Mouse (Mus musculus): ENCODE results near the gene Sbk1. TPM values are rescaled to one million over a fixed set of nuclear protein-coding genes. Genes with fewer than 3 reads are reported as not detected.

Gene Sbk1
- polyA plus RNA-seq, 1 experiment = 24.7 TPM

DNA sequence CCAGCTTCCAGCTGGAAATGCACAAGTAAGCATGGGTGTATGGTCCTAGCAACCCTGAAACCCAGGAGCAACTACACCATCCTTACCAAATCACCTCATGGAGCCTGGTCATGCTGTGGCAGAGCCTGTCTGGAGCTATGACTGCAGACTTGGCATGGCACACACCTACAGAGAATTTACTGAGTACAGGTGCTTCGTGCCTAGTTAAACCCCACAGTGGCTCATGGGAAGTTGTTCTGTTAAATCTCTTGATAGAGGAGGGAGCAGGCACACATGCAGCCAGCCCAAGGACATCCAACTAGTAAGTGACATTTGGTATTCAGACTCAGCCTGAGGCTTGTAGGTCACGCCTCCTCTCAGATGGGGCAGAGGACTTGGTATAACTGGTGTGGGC is 15.7 kb downstream of the Sbk1 start:
- Histone ChIP-seq H3K36me3 (ENCODE audit: control insufficient read depth, insufficient read depth, low read length, poor library complexity, severe bottlenecking) (no peaks in the 10 kb centered on the region), H3K4me3 (ENCODE audit: low read depth, low read length) (no peak overlapping the region), H3K9ac (ENCODE audit: low read depth, poor library complexity, severe bottlenecking) (no peak overlapping the region), H3K9me3 (replicated peaks; ENCODE audit: control insufficient read depth, insufficient read depth, low read length, poor library complexity, severe bottlenecking) (no peaks in the 10 kb centered on the region), H3K27ac (ENCODE audit: insufficient read depth, low read length) (no peak overlapping the region), H3K4me1 (ENCODE audit: control insufficient read depth, insufficient read depth, low read length) (peaks cover 12% of the 10 kb centered on the region), H3K27me3 (ENCODE audit: control insufficient read depth, insufficient read depth, low read length, poor library complexity, severe bottlenecking) (no peaks in the 10 kb centered on the region)
- TF ChIP-seq CTCF (IDR thresholded peaks at IDR 0.05; ENCODE audit: low read depth, low read length) (no peak), POLR2A (IDR thresholded peaks at IDR 0.05; ENCODE audit: insufficient read depth, low read length) (no peak), EP300 (IDR thresholded peaks at IDR 0.05; ENCODE audit: insufficient read depth, low read depth, low read length) (no peak)

DNA sequence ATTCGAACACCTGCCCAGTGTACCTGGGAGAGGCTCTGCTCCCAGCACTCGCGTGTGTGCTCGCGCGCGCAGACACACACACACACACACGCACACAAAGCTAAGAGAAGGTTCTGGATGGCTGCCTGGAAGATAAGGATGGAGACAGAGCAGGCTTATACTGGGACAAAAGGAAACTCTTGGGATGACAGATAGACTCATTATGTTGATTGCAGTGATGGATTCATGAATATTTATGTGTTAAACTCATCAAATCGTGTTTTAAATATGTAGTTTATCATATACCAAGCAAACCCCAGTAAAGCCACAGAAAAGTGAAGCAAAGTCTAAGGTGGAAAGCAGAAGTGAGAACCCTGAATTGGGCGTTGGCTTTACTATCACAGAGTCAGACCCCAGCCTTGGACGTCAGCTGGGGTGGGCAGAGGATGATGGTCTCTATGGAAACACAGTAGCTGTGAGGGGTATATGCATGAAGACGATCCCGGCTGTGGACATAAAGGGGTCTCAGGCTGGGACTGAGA is 16.2 kb downstream of the Sbk1 start:
- H3K27ac ChIP-seq (ENCODE audit: insufficient read depth, low read length) = no peak overlapping the region
- no peak overlapping the region for H3K4me3 ChIP-seq (ENCODE audit: low read depth, low read length)
- H3K9me3 ChIP-seq (replicated peaks; ENCODE audit: control insufficient read depth, insufficient read depth, low read length, poor library complexity, severe bottlenecking) = no peaks in the 10 kb centered on the region
- no peak for TF ChIP-seq POLR2A (IDR thresholded peaks at IDR 0.05; ENCODE audit: insufficient read depth, low read length)
- TF ChIP-seq CTCF (IDR thresholded peaks at IDR 0.05; ENCODE audit: low read depth, low read length) = no peak
- TF ChIP-seq EP300 (IDR thresholded peaks at IDR 0.05; ENCODE audit: insufficient read depth, low read depth, low read length) = no peak
- H3K27me3 ChIP-seq (ENCODE audit: control insufficient read depth, insufficient read depth, low read length, poor library complexity, severe bottlenecking) = no peaks in the 10 kb centered on the region
- H3K4me1 ChIP-seq (ENCODE audit: control insufficient read depth, insufficient read depth, low read length) = peaks cover 12% of the 10 kb centered on the region
- no peaks in the 10 kb centered on the region for H3K36me3 ChIP-seq (ENCODE audit: control insufficient read depth, insufficient read depth, low read length, poor library complexity, severe bottlenecking)
- H3K9ac ChIP-seq (ENCODE audit: low read depth, poor library complexity, severe bottlenecking) = no peak overlapping the region

DNA sequence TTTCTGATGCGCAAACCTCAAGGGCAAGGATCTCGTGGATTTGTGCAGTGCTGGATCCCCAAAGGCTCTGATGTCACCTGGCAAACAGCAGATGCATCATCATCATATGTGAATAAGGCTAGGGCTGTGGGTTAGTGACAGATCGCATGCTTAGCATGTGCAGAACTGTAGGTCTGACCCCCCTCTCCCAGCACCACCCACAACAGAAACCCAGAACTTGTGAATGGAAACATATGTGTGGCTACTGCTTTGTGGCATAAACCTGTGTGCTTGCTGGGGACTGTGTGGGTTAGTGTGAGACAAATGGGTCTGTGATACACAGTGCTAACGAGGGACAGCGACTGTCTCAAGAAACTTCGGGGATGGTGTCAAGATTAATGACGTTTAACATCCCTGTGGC is 17.0 kb downstream of the Sbk1 start:
- TF ChIP-seq POLR2A (IDR thresholded peaks at IDR 0.05; ENCODE audit: insufficient read depth, low read length) (no peak), CTCF (IDR thresholded peaks at IDR 0.05; ENCODE audit: low read depth, low read length) (no peak), EP300 (IDR thresholded peaks at IDR 0.05; ENCODE audit: insufficient read depth, low read depth, low read length) (no peak)
- Histone ChIP-seq H3K9me3 (replicated peaks; ENCODE audit: control insufficient read depth, insufficient read depth, low read length, poor library complexity, severe bottlenecking) (no peaks in the 10 kb centered on the region), H3K4me3 (ENCODE audit: low read depth, low read length) (no peak overlapping the region), H3K36me3 (ENCODE audit: control insufficient read depth, insufficient read depth, low read length, poor library complexity, severe bottlenecking) (no peaks in the 10 kb centered on the region), H3K4me1 (ENCODE audit: control insufficient read depth, insufficient read depth, low read length) (peaks cover 8% of the 10 kb centered on the region), H3K27me3 (ENCODE audit: control insufficient read depth, insufficient read depth, low read length, poor library complexity, severe bottlenecking) (no peaks in the 10 kb centered on the region), H3K27ac (ENCODE audit: insufficient read depth, low read length) (no peak overlapping the region), H3K9ac (ENCODE audit: low read depth, poor library complexity, severe bottlenecking) (no peak overlapping the region)

DNA sequence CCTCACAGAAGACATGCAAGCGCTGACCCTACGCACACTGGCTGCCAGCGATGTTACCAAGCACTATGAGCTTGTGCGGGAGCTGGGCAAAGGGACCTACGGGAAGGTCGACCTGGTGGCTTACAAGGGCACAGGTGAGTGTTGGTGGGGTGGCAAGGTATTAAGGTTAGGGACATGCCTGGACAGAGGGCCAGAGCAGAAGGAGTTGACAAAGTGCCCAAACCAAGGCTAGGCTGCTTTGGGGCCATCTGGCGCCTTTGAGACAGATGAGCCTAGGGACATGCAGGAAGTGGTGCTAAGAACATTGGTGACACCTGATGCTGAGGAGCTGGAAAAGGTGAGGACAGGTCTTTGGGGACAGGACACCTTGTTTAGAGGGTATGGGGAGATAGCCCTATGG is 17.5 kb downstream of the Sbk1 start:
- no peak overlapping the region for H3K27ac ChIP-seq (ENCODE audit: insufficient read depth, low read length)
- TF ChIP-seq CTCF (IDR thresholded peaks at IDR 0.05; ENCODE audit: low read depth, low read length) = no peak
- no peak for TF ChIP-seq EP300 (IDR thresholded peaks at IDR 0.05; ENCODE audit: insufficient read depth, low read depth, low read length)
- TF ChIP-seq POLR2A (IDR thresholded peaks at IDR 0.05; ENCODE audit: insufficient read depth, low read length) = no peak
- H3K27me3 ChIP-seq (ENCODE audit: control insufficient read depth, insufficient read depth, low read length, poor library complexity, severe bottlenecking) = no peaks in the 10 kb centered on the region
- no peak overlapping the region for H3K9ac ChIP-seq (ENCODE audit: low read depth, poor library complexity, severe bottlenecking)
- H3K4me3 ChIP-seq (ENCODE audit: low read depth, low read length) = no peak overlapping the region
- peaks cover 3% of the 10 kb centered on the region for H3K4me1 ChIP-seq (ENCODE audit: control insufficient read depth, insufficient read depth, low read length)
- H3K9me3 ChIP-seq (replicated peaks; ENCODE audit: control insufficient read depth, insufficient read depth, low read length, poor library complexity, severe bottlenecking) = no peaks in the 10 kb centered on the region
- no peaks in the 10 kb centered on the region for H3K36me3 ChIP-seq (ENCODE audit: control insufficient read depth, insufficient read depth, low read length, poor library complexity, severe bottlenecking)

DNA sequence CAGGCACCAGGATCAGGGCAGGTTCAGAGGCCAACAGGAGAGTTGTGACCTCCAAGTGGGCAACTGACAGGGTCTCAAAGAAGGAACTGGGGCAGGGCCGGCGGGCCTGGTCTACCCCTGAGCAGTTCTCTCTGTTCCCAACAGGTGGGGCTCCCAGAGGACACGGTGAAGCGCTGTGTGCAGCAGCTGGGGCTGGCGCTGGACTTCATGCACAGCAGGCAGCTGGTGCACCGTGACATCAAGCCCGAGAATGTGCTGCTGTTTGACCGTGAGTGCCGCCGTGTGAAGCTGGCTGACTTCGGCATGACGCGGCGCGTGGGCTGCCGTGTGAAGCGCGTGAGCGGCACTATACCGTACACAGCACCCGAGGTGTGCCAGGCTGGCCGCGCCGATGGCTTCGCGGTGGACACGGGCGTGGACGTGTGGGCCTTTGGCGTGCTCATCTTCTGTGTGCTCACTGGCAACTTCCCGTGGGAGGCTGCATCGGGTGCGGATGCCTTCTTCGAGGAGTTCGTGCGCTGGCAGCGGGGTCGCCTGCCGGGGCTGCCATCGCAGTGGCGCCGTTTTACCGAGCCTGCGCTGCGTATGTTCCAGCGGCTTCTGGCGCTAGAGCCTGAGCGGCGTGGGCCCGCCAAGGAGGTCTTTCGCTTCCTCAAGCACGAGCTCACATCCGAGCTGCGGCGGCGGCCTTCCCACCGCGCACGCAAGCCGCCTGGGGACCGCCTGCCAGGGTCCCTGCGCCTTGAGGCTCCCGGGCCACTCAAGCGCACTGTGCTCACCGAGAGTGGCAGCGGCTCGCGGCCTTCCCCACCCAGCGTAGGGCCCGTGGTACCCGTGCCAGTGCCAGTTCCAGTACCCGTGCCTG is 19.5 kb downstream of the Sbk1 start:
- Histone ChIP-seq H3K27me3 (ENCODE audit: control insufficient read depth, insufficient read depth, low read length, poor library complexity, severe bottlenecking) (no peaks in the 10 kb centered on the region), H3K4me1 (ENCODE audit: control insufficient read depth, insufficient read depth, low read length) (no peaks in the 10 kb centered on the region), H3K9me3 (replicated peaks; ENCODE audit: control insufficient read depth, insufficient read depth, low read length, poor library complexity, severe bottlenecking) (no peaks in the 10 kb centered on the region), H3K4me3 (ENCODE audit: low read depth, low read length) (peak overlapping the region; percentile 45), H3K27ac (ENCODE audit: insufficient read depth, low read length) (no peak overlapping the region), H3K36me3 (ENCODE audit: control insufficient read depth, insufficient read depth, low read length, poor library complexity, severe bottlenecking) (no peaks in the 10 kb centered on the region), H3K9ac (ENCODE audit: low read depth, poor library complexity, severe bottlenecking) (peak overlapping the region; percentile 0)
- TF ChIP-seq CTCF (IDR thresholded peaks at IDR 0.05; ENCODE audit: low read depth, low read length) = peak; percentile 4
- TF ChIP-seq POLR2A (IDR thresholded peaks at IDR 0.05; ENCODE audit: insufficient read depth, low read length) = no peak

DNA sequence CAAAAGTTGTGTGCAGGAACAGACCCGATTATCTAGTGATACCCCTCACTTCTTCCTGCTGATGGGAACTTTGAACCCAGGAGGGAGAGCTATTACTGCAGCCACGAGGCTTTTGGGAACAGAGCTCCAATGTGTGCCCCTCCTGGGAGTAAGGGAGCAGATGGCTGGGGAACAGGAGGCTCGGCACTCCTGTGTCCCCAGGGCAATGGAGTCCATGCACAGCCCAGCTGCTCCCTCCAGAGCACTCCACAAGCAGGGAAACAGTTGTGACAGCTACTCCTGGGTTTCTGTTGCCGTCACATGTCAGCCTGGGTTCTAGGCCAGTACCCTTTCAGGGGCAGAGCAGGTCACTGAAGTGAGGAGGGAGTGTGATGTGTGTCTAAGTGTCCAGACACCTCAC is 20.7 kb downstream of the Sbk1 start:
- Histone ChIP-seq H3K4me1 (ENCODE audit: control insufficient read depth, insufficient read depth, low read length) (no peaks in the 10 kb centered on the region), H3K36me3 (ENCODE audit: control insufficient read depth, insufficient read depth, low read length, poor library complexity, severe bottlenecking) (no peaks in the 10 kb centered on the region), H3K9me3 (replicated peaks; ENCODE audit: control insufficient read depth, insufficient read depth, low read length, poor library complexity, severe bottlenecking) (no peaks in the 10 kb centered on the region), H3K27me3 (ENCODE audit: control insufficient read depth, insufficient read depth, low read length, poor library complexity, severe bottlenecking) (no peaks in the 10 kb centered on the region), H3K4me3 (ENCODE audit: low read depth, low read length) (no peak overlapping the region), H3K27ac (ENCODE audit: insufficient read depth, low read length) (no peak overlapping the region), H3K9ac (ENCODE audit: low read depth, poor library complexity, severe bottlenecking) (no peak overlapping the region)
- no peak for TF ChIP-seq CTCF (IDR thresholded peaks at IDR 0.05; ENCODE audit: low read depth, low read length)
- TF ChIP-seq EP300 (IDR thresholded peaks at IDR 0.05; ENCODE audit: insufficient read depth, low read depth, low read length) = no peak
- no peak for TF ChIP-seq POLR2A (IDR thresholded peaks at IDR 0.05; ENCODE audit: insufficient read depth, low read length)

All from ES-Bruce4 (cell line).